In genomic region chr14:118676308-118676994, GRCm38 (mm10) we compare ENCODE assay signal across 10 mouse cellular contexts.
"Had no signal": no experiment of that assay in that cellular context is flagged by ENCODE, and none has a peak within 500 bp of the region (broad histone marks: within the 10 kb centered on the region; RNA-seq: fewer than 3 reads in every experiment).

No protein-coding gene starts in this region.

- ATAC-seq: intestine, embryonic 16.5 days had no signal

- DNase-seq: left cerebral cortex, postnatal 4 days; lung, embryonic 14.5 days; lung, postnatal 10 days; lung, postnatal 4 days; midbrain, embryonic 14.5 days; right cerebral cortex, adult 18-20 months; right cerebral cortex, postnatal 25 days; thymus, adult 2 months; thymus, postnatal 36 days had no signal
